Mouse (Mus musculus) embryonic fibroblast, embryonic 13.5 days (primary cell): Measurements from ENCODE around the gene Tmem165. TPM values are rescaled to one million over a fixed set of nuclear protein-coding genes. Genes with fewer than 3 reads are reported as not detected.

Experiments used
- H3K27ac ChIP-seq: 2 replicates; pipeline ENCODE4 v1.5.1; 2012; ENCODE audit warnings: low read length, control low read depth, inconsistent platforms; ENCODE audit not compliant: insufficient read depth
- H3K4me1 ChIP-seq: 2 replicates; pipeline ENCODE4 v1.6.1; 2011; ENCODE audit warnings: low read length; ENCODE audit not compliant: control insufficient read depth, insufficient read depth
- H3K4me3 ChIP-seq: 2 replicates; pipeline ENCODE4 v1.5.1; 2011; ENCODE audit warnings: mild to moderate bottlenecking, control low read depth, low read length; ENCODE audit not compliant: insufficient read depth
- CTCF ChIP-seq: IDR thresholded peaks from 2 replicates; pipeline ENCODE4 v1.5.1; 2011; ENCODE audit warnings: mild to moderate bottlenecking, control low read depth, low read length, moderate library complexity, borderline replicate concordance; ENCODE audit not compliant: insufficient read depth
- POLR2A ChIP-seq: IDR thresholded peaks from 2 replicates; pipeline ENCODE4 v1.6.1; 2011; ENCODE audit warnings: low read depth, mild to moderate bottlenecking, control low read depth, low read length, moderate library complexity
- polyA plus RNA-seq: library from polyadenylated mRNA; stranded (reverse); fragments of >200 nt; gene quantifications from 2 replicates; pipeline ENCODE4 v1.2.4, GENCODE M21; 2011; ENCODE audit warnings: low read depth; ENCODE audit not compliant: missing spikeins, insufficient read length

Gene Tmem165
- polyA plus RNA-seq, 1 experiment: 174 TPM

DNA sequence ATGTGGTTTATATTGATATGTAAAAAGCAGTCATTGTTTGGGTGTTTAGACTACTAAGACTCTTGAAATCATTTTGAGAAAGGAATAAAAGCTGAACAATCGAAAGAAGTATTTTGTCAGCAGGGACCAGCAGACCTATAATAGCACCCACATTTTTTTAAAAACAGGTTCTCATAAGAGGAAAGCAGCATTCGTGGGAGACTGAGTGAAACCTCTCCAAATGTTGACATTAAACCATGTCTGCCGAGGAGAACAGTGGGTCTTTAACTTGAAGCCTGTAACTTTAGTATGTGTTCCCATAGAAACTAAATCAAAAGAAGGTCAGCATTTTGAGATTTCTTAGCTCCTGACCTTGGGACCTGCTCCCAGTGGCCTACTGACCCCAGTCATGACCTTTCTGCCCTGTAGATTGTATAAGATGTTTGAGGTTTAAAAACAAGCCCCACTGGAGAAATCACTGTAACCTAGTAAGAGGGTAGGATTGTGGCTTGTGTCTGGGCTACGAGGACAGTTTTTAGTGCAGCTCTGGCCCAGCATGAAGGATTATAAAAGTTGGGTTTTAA is 19.8 kb upstream of the Tmem165 start:
- H3K4me3 ChIP-seq: no peak overlapping the region
- H3K4me1 ChIP-seq: no peaks in the 10 kb centered on the region
- TF ChIP-seq CTCF: no peak
- no peak for TF ChIP-seq POLR2A
- H3K27ac ChIP-seq: no peak overlapping the region

DNA sequence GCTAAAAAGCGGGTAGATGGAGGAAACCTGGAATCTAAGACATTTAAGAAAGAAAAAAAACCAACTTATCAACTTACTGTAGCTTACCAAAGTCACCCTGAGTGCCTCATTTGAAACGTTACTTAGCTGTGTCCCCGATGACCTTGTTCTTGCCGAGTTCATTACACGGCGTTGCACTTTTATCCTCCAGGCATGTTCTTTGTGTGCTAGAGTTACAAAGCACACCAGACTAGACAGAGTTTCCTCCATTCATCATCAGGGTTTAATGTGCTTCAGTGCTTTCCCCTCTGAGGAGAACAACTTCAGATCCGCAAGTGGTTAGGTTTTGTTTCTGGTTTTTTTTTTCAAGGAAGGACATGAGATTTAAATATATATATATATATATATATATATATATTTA is 18.9 kb upstream of the Tmem165 start:
- no peak for TF ChIP-seq POLR2A
- TF ChIP-seq CTCF: no peak
- Histone ChIP-seq H3K27ac (no peak overlapping the region), H3K4me3 (no peak overlapping the region), H3K4me1 (no peaks in the 10 kb centered on the region)

DNA sequence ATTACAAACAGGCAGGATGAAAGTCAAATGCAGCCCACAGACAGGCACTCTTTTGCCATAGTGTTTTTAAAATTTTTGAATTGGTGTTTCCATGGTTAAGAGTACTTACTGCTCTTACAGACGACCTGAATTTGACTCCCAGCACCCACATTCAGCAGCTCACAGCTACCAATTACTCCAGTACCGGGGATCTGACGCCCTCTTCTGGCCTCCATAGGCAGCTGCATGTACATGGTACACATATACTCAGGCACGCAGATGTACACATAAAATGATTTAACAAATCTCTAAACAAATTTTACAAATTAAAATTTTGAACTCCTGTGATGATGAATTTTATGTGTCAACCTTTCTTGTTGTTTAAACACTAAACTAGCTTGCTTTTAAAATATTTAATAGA is 13.2 kb upstream of the Tmem165 start:
- H3K4me3 ChIP-seq: no peak overlapping the region
- H3K4me1 ChIP-seq: no peaks in the 10 kb centered on the region
- TF ChIP-seq CTCF: no peak
- TF ChIP-seq POLR2A: no peak
- no peak overlapping the region for H3K27ac ChIP-seq

DNA sequence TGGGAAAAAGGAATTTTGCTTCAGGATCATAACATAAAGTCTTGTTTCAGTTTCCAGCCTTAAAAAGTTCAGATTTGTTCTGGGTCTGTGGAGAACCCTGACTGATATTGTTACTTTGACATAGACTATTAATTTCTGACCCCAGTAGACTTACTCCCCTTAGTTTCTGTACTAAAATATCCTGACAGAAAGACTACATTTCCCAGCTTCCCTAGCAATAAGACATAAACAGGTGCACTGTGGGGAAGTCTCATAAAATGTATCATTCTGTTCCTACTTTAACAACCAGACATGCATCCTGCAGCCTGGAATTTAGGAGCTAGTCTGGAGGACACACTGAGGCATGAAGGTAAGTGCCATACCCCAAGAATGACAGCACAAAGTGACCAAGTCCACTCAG is 12.6 kb upstream of the Tmem165 start:
- TF ChIP-seq POLR2A (no peak), CTCF (no peak)
- Histone ChIP-seq H3K27ac (no peak overlapping the region), H3K4me3 (no peak overlapping the region), H3K4me1 (no peaks in the 10 kb centered on the region)

DNA sequence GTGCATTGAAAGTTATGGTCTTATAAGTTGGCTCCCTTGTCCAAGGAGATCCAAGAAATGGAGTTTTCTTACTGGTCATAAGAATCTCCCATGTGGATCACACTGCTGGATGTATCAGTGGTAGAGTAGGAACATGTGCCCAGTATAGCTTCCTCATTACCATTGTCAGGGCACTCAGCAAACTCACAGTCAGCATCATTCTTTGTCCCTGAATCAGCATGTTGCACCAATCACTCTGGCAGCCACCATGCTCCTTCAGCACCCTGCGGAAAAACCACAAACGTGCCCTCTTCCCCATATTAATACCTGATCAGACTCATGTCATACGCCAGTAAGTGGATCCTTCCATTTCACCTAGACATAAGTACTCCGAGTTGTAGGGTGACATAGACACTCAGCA is 8.6 kb upstream of the Tmem165 start:
- H3K4me3 ChIP-seq: no peak overlapping the region
- H3K4me1 ChIP-seq: peaks cover 2% of the 10 kb centered on the region; the same call in 1 of the 2 replicates
- TF ChIP-seq POLR2A (no peak), CTCF (no peak)
- no peak overlapping the region for H3K27ac ChIP-seq

DNA sequence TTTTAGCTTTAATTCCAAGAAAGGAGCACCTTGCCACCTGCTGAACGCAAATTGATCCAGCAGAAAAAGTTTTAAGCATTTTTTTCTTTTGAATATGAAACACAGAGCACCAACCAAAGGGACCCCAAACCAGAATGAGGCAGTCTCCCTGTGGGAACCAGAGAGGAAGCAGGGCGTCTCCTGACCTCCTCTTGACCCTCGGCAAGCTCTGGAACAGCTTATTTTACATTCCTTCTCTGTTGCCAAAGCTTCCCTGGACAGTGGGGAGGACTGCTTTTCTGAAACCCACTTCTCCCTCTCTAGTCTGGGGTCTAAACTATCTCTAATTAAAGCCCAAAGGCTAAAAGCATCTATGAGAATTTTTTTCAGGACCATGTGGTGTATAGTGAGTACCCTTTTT is 7.3 kb upstream of the Tmem165 start:
- Histone ChIP-seq H3K4me3 (no peak overlapping the region), H3K27ac (no peak overlapping the region), H3K4me1 (peaks cover 2% of the 10 kb centered on the region; the same call in 1 of the 2 replicates)
- TF ChIP-seq CTCF (no peak), POLR2A (no peak)

DNA sequence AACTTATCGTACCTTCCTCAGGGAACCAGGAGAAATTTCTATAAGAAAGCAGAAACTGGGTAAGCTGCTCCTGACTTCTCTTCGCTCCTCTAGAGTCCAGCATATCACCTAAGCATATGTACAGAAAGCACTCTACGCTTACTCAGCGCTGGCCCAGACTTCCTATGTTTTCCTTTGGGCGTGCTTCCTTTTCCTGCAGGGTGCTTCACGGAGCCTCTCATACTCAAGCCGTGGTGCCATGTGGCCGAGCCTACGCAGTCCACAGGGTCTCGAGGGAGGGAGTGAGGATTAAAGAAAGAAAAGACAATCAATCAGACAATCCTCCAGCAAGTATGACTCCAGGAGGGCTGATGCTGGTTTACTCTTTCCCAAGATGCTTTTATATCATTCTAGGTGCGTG is 6.8 kb upstream of the Tmem165 start:
- no peak overlapping the region for H3K4me3 ChIP-seq
- H3K27ac ChIP-seq: no peak overlapping the region
- peaks cover 2% of the 10 kb centered on the region; the same call in 1 of the 2 replicates for H3K4me1 ChIP-seq
- no peak for TF ChIP-seq POLR2A
- no peak for TF ChIP-seq CTCF

DNA sequence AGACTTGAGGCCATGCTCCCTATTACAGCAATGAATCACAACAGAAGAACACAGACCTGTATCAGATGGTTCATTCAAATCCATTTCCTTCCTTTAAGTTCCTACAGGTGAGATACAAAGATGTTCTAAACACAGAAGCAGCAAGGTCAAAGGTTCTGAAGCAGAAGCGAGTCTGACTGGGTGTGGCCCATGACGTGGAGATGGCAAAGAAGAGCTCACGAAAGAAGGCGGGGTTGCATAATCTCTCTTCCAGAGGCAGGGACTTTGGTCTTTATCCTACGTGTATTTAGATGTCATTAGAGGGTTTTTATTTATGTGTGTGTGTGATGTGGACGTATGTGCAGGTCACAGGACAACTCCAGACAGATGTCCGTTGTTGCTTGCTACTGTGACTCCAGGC is 6.0 kb upstream of the Tmem165 start:
- no peak for TF ChIP-seq CTCF
- Histone ChIP-seq H3K27ac (no peak overlapping the region), H3K4me1 (peaks cover 2% of the 10 kb centered on the region; the same call in 1 of the 2 replicates), H3K4me3 (no peak overlapping the region)

DNA sequence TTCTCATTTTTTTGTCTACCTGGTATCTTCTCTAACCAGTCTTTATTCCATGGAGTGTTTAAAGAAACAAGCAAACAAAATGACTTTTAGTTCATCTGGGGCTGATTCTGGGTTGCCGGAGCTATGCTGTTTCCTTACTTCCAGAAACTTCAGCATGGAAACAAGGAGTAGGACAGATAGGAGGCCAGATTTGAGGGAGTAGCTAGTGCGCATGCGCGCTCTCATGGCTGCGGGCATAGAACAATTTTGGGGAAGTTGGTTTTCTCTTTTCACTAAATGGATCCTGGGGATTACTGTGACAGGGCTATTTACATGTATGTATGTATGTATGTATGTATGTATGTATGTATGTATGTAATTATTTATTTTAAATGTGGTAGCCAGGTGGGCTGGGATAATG is 4.5 kb upstream of the Tmem165 start:
- no peak overlapping the region for H3K27ac ChIP-seq
- no peak for TF ChIP-seq CTCF
- TF ChIP-seq POLR2A: no peak
- H3K4me3 ChIP-seq: no peak overlapping the region
- peaks cover 4% of the 10 kb centered on the region for H3K4me1 ChIP-seq

DNA sequence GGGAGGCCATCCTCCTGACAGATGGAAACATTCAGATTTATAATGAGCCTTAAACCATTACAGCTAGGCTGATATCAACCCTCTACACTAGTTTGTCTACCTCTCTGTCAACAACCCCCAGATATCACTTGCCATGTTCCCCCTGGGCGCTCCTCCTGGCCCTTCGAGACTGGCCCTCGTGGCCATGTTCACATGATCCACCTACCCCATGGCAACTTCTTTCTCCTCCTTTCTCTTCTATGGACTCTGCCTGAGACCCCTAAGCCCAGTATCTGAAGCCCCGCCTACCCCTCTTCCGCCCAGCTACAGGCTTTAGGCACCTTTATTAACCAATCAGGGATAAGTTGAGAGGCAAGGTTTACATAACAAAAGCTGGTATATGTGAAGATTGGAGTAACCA is 3.9 kb upstream of the Tmem165 start:
- peaks cover 4% of the 10 kb centered on the region for H3K4me1 ChIP-seq
- TF ChIP-seq POLR2A: no peak
- TF ChIP-seq CTCF: no peak
- no peak overlapping the region for H3K27ac ChIP-seq
- no peak overlapping the region for H3K4me3 ChIP-seq

DNA sequence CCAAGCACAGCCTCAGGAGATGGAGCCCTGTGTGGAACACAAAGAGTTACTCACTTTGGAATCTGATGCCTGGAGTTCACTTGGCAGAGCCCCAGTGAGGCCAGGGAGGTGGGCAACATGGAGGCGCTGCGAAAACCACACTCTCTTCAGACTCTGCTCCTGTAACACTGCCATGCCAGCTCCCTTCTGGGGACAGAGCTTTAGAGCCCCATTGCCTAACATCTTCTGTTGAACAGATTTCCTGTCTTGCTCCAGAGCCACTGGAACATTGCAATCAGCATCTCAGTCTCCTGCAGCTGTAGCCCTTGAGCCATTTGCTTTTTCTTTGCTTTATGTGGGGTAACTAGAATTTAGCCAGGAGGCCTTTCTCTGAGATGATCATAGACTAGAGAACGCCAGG is 1.4 kb upstream of the Tmem165 start:
- H3K27ac ChIP-seq: no peak overlapping the region
- peaks cover 2% of the 10 kb centered on the region for H3K4me1 ChIP-seq
- no peak overlapping the region for H3K4me3 ChIP-seq
- TF ChIP-seq POLR2A: no peak
- TF ChIP-seq CTCF: no peak
